Mouse (Mus musculus) G1E (cell line): Measurements from ENCODE around the gene Fign. TPM values are rescaled to one million over a fixed set of nuclear protein-coding genes. Genes with fewer than 3 reads are reported as not detected.

ENCODE experiments used
- ATAC-seq: 2 replicates; pipeline ENCODE4 v1.8.0; 2016; ENCODE audit warnings: mild to moderate bottlenecking; ENCODE audit not compliant: insufficient number of reproducible peaks, poor library complexity, low FRiP score, severe bottlenecking; ENCODE audit errors: extremely low read depth
- DNase-seq: peaks from one replicate; pipeline ENCODE4 v3.0.0; 2012; ENCODE audit warnings: low spot score
- H3K27me3 ChIP-seq: 2 replicates; pipeline ENCODE4 v1.6.1; 2012; ENCODE audit warnings: mild to moderate bottlenecking, low read length, inconsistent platforms; ENCODE audit not compliant: insufficient read depth
- H3K36me3 ChIP-seq: replicated peaks from 2 replicates; pipeline ENCODE3; 2012; ENCODE audit warnings: mild to moderate bottlenecking, inconsistent platforms
- H3K4me1 ChIP-seq: 2 replicates; pipeline ENCODE4 v1.6.1; 2012; ENCODE audit warnings: low read depth, low read length, inconsistent platforms, mixed read lengths; ENCODE audit not compliant: insufficient read depth
- H3K4me3 ChIP-seq: 2 replicates; pipeline ENCODE4 v1.5.1; 2012; ENCODE audit warnings: low read depth, mild to moderate bottlenecking, inconsistent platforms, low read length, moderate library complexity, mixed read lengths
- H3K9me3 ChIP-seq: replicated peaks from 2 replicates; pipeline ENCODE4 v1.6.1; 2012; ENCODE audit warnings: inconsistent platforms
- CTCF ChIP-seq: IDR thresholded peaks from 2 replicates; pipeline ENCODE4 v1.5.1; 2012; ENCODE audit warnings: low read depth, low read length, inconsistent platforms, mixed read lengths
- GATA1 ChIP-seq: IDR thresholded peaks from 2 replicates; pipeline ENCODE4 v1.6.1; 2012; ENCODE audit warnings: borderline replicate concordance, low read length, inconsistent platforms, mixed read lengths
- GATA2 ChIP-seq: IDR thresholded peaks from 2 replicates; pipeline ENCODE4 v1.6.1; 2012; ENCODE audit warnings: low read depth, low read length, inconsistent platforms, borderline replicate concordance
- POLR2AphosphoS5 ChIP-seq: IDR thresholded peaks from 2 replicates; pipeline ENCODE4 v1.6.1; 2012; ENCODE audit warnings: low read depth, low read length, inconsistent platforms; ENCODE audit not compliant: insufficient replicate concordance
- TAL1 ChIP-seq: conservative IDR thresholded peaks from 2 replicates; pipeline ENCODE4 v1.6.1; 2012; ENCODE audit warnings: low read depth, low read length, inconsistent platforms, mixed read lengths
- polyA plus RNA-seq: library from polyadenylated mRNA; stranded (reverse); fragments of >175 nt; gene quantifications from 2 replicates; pipeline ENCODE4 v1.2.3, GENCODE M21; 2012
- total RNA-seq, 2 experiments: library from RNA; stranded (forward) in 1 of 2; stranded (reverse) in 1 of 2; fragments of 200-1000 nt in 1 of 2; fragments of >200 nt in 1 of 2; fragmentation: Nextera tagmentation in 1 of 2; gene quantifications; 2 replicates each; pipeline ENCODE4 v1.2.3; 2014 to 2017

The Fign gene
- total RNA-seq (2014; fragmentation: Nextera tagmentation) (1.9 TPM in 1 of 2 replicates, not detected in the other), total RNA-seq (2017) (under 0.01 and 0.05 TPM in 2 replicates), polyA plus RNA-seq (not detected in 2 replicates)

DNA sequence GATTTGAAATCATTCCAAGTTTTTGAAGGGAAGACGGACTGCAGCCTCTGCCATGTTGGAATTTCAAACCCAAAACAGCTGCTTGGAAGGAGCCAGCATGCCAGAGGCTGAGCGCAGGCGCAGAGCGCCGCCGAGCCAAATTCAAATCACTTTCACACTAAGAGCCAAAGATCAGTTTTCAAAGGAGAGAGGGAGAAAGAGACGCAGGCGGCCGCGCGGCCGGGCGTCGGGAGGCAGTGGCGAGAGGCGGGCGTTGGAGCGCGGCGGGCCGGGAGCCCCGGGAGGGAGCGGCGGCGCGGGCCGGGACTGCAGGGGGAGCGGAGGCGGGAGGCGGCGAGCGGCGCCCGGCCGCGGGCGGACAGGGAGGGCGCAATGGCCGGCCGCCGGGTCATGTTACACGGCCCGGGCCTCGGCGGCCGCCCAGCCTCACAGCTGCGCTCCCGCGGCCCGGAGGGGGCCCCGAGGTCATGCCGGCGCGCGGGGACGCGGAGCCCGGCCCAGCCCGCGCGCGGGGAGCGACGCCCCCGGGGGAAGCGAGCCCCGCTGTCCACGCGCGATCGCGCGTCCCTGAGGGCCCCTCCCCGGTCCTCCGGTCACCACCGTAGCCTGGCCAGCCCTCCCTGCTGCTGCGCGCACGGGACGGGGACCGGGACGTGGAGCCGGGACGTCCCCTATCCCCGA lies at the start of gene Fign:
TSS of gene Fign (minus strand) at position 102 of the 681 bp plus-strand sequence.
- no peak for ATAC-seq
- no peak for DNase-seq
- Histone ChIP-seq H3K36me3 (no peaks in the 10 kb centered on the region), H3K4me1 (no peaks in the 10 kb centered on the region), H3K4me3 (no peak within 1 kb of the TSS; the same call in 1 of the 2 replicates), H3K27me3 (no peaks in the 10 kb centered on the region), H3K9me3 (peaks cover 13% of the 10 kb centered on the region)
- TF ChIP-seq POLR2AphosphoS5 = no peak
- TF ChIP-seq GATA1 = no peak
- TF ChIP-seq TAL1 = no peak
- TF ChIP-seq CTCF = no peak
- no peak for TF ChIP-seq GATA2

DNA sequence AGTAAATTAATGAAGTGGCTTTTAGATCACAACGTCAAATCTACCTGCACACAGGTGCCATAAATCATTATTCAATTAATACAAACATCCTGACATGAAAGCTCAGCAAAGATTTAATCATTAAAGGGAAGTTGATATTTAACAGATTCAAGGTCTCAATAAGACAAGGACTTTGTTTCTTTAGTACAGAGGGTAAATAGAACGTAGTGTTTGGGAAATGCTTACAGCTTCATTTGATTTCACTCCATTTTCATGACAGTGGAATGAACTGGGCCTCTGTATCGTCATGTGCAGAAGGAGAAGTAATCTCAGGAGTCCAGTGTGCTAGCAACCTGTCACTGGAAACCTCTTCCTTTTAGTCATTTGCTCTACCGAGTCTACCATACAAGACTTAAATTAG lies 35.8 kb upstream of the Fign start:
- no peaks in the 10 kb centered on the region for H3K27me3 ChIP-seq
- DNase-seq (no peak), ATAC-seq (no peak)
- no peaks in the 10 kb centered on the region for H3K36me3 ChIP-seq
- no peak overlapping the region for H3K4me3 ChIP-seq
- no peaks in the 10 kb centered on the region for H3K4me1 ChIP-seq
- TF ChIP-seq CTCF = no peak
- no peak for TF ChIP-seq TAL1
- no peak for TF ChIP-seq GATA1
- no peak for TF ChIP-seq POLR2AphosphoS5
- TF ChIP-seq GATA2 = no peak
- peaks cover 3% of the 10 kb centered on the region; the same call in 1 of the 2 replicates for H3K9me3 ChIP-seq

DNA sequence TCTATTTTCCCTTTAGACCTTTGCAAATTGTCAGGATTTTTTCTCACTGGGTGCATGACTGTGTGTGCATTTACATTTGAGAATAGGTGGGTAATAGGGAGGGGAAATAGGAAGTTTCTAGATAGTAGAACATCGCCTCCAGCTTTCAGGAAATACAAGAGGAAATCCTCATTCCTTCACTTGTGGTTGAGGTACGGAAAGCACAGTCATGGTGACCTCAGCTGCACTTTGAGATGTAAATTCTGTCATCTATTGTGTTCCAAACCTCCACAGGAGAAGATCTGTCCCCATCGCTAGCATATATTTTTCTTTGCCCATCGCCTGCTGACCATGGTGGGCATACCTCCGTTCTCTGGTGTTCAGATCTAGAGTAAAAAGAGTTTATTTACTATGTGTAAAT lies 22.7 kb upstream of the Fign start:
- Histone ChIP-seq H3K27me3 (no peaks in the 10 kb centered on the region), H3K36me3 (no peaks in the 10 kb centered on the region), H3K4me1 (no peaks in the 10 kb centered on the region), H3K4me3 (no peak overlapping the region), H3K9me3 (peaks cover 18% of the 10 kb centered on the region)
- no peak for ATAC-seq
- DNase-seq = no peak
- TF ChIP-seq CTCF = no peak
- TF ChIP-seq GATA2 = no peak
- no peak for TF ChIP-seq TAL1
- TF ChIP-seq GATA1 = no peak
- no peak for TF ChIP-seq POLR2AphosphoS5

DNA sequence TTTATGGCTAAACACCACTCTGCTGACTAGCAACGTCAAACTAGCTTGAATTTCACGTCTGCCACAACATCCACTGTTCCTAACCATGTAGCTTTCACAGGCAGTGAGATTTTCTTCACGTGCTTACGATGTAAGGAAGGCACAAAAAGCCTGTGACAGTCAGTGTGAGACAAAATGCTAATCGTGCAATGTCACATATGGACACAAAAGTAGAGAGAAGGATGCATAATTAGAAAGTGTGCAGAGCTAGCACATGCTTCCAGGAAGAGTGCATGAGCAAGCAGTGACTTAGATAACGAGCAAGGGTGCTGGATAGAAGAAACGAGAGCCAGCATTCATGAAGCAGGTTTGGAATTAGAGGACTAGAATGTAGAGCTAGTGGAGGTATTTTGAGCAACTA lies 18.8 kb upstream of the Fign start:
- H3K4me3 ChIP-seq = no peak overlapping the region
- no peaks in the 10 kb centered on the region for H3K36me3 ChIP-seq
- H3K27me3 ChIP-seq = no peaks in the 10 kb centered on the region
- peaks cover 14% of the 10 kb centered on the region; the same call in 1 of the 2 replicates for H3K9me3 ChIP-seq
- DNase-seq = no peak
- ATAC-seq = no peak
- TF ChIP-seq POLR2AphosphoS5 = no peak
- H3K4me1 ChIP-seq = no peaks in the 10 kb centered on the region

DNA sequence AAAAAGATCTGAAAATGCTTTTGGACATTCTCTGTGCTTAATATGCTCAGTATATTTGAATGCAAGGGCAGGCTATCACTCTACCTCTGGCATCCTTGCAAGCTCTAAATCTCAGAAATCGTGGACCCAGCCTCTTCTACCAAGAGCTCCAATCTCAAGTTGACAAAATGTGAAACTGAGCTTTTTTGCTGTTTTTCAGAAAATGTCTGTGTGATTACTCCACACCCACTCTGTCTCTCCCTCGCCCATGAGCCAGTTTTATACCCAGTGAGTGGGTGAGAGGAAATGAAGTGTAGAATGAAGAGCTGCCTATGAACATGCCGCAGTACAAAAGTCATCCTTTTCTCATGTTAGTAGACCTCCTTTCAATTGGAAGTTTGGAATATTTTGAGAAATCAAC lies 13.3 kb upstream of the Fign start:
- no peaks in the 10 kb centered on the region for H3K36me3 ChIP-seq
- no peaks in the 10 kb centered on the region for H3K4me1 ChIP-seq
- no peak for TF ChIP-seq GATA2
- TF ChIP-seq TAL1 = no peak
- TF ChIP-seq GATA1 = no peak
- no peak for TF ChIP-seq CTCF
- TF ChIP-seq POLR2AphosphoS5 = no peak
- DNase-seq = no peak
- no peaks in the 10 kb centered on the region for H3K27me3 ChIP-seq
- 0 out of 2 replicates have a peak, but pooled peaks cover 4% of the 10 kb centered on the region for H3K9me3 ChIP-seq
- H3K4me3 ChIP-seq = no peak overlapping the region
- no peak for ATAC-seq

DNA sequence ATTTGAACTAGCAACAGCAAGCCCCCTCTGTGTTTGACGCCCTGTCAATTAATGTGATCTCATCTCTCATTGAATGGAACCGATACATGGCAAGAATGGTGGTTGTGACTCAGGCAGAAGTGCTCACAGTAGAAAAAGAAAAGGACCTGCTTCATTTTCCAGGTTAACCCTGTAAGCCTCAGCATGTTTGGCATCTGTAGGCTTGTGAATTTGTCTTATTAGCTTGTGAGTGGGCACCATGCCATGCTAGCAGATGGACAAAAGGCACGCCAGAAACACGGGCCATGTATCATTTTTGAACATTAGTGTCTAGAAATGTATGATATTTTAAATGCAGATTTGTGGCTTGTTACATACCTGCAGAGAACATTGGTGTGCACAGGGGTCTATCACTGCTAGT lies 12.0 kb upstream of the Fign start:
- no peak overlapping the region for H3K4me3 ChIP-seq
- DNase-seq (no peak), ATAC-seq (no peak)
- H3K36me3 ChIP-seq = no peaks in the 10 kb centered on the region
- no peaks in the 10 kb centered on the region for H3K27me3 ChIP-seq
- H3K4me1 ChIP-seq = no peaks in the 10 kb centered on the region
- H3K9me3 ChIP-seq = 0 out of 2 replicates have a peak, but pooled peaks cover 4% of the 10 kb centered on the region
- TF ChIP-seq POLR2AphosphoS5 = no peak
- TF ChIP-seq TAL1 = no peak
- TF ChIP-seq GATA1 = no peak
- no peak for TF ChIP-seq CTCF
- no peak for TF ChIP-seq GATA2

DNA sequence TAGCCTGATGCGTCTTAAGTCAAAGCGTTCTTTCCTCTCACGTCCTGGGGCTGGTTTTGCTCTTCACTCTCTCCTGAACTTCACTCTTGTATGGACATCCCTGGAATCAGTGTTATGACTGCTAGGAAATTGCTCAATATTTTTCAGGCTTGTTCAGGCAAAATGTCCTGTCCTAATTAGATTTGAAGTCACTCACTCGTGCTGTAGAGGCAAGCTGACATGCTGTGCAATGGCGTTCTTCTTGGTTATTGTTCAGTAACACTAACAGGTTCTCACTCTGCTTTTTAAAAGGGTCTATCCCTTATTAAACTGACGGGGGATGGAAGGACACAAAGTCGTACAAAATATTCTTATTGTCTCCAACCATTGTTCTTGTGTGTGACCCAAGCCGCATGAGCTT lies 10.2 kb upstream of the Fign start:
- no peaks in the 10 kb centered on the region for H3K27me3 ChIP-seq
- ATAC-seq = no peak
- H3K36me3 ChIP-seq = no peaks in the 10 kb centered on the region
- H3K4me3 ChIP-seq = no peak overlapping the region
- TF ChIP-seq GATA1 = no peak
- no peak for TF ChIP-seq GATA2
- TF ChIP-seq CTCF = no peak
- TF ChIP-seq TAL1 = no peak
- no peak for TF ChIP-seq POLR2AphosphoS5
- 0 out of 2 replicates have a peak, but pooled peaks cover 4% of the 10 kb centered on the region for H3K9me3 ChIP-seq
- no peaks in the 10 kb centered on the region for H3K4me1 ChIP-seq
- no peak for DNase-seq
